11 mouse cellular contexts compared by ENCODE assay signal in genomic region chr2:173339211-173339610, GRCm38 (mm10).
DNase-seq lines count a peak whose midpoint lies in the region; ATAC-seq and TF ChIP-seq lines count a peak whose summit lies in the region.
"Had no signal": no experiment of that assay in that cellular context is flagged by ENCODE, and none has a peak within 500 bp of the region (broad histone marks: within the 10 kb centered on the region; RNA-seq: fewer than 3 reads in every experiment).

No protein-coding gene starts in this region.

- no peaks in the 10 kb centered on the region; the same call in 1 of the 2 replicates for H3K9me3 ChIP-seq in heart, embryonic 10.5 days
- peaks cover 1% of the 10 kb centered on the region for H3K9me3 ChIP-seq in ES-Bruce4 (replicated peaks; ENCODE audit: control insufficient read depth, insufficient read depth, low read length, poor library complexity, severe bottlenecking)
- H3K9me3 ChIP-seq in limb, embryonic 12.5 days, result peaks cover 5% of the 10 kb centered on the region; the same call in 1 of the 2 replicates

- no peak for ATAC-seq in limb, embryonic 12.5 days (ENCODE audit: insufficient number of reproducible peaks, insufficient read depth, low FRiP score, low TSS enrichment, low read depth)
- ATAC-seq: liver, postnatal 0 days had no signal

- TF ChIP-seq EP300 in heart, adult 2 months (IDR thresholded peaks at IDR 0.05; ENCODE audit: insufficient read depth, low read depth, low read length), result no peak
- no peak for TF ChIP-seq EP300 in ES-Bruce4 (IDR thresholded peaks at IDR 0.05; ENCODE audit: insufficient read depth, low read depth, low read length)

- no peak overlapping the region for H3K4me3 ChIP-seq in heart, adult 2 months
- H3K4me3 ChIP-seq in heart, embryonic 10.5 days, result no peak overlapping the region
- no peak overlapping the region for H3K4me3 ChIP-seq in liver, adult 2 months (ENCODE audit: insufficient read depth, low read depth, low read length)
- H3K4me3 ChIP-seq in ES-Bruce4 (ENCODE audit: low read depth, low read length), result no peak overlapping the region
- H3K4me3 ChIP-seq in limb, embryonic 12.5 days (replicated peaks), result no peak overlapping the region
- H3K4me3 ChIP-seq in layer of hippocampus, adult 2 months, result no peak overlapping the region
- H3K4me3 ChIP-seq: erythroblast, embryonic 14.5 days; myocyte had no signal

- peak; percentile 24; the same call in 1 of the 2 replicates for TF ChIP-seq CTCF in heart, adult 2 months (IDR thresholded peaks at IDR 0.05)
- TF ChIP-seq CTCF in liver, adult 2 months (IDR thresholded peaks at IDR 0.05; ENCODE audit: low read depth, low read length), result peak; percentile 23; the same call in 1 of the 2 replicates
- TF ChIP-seq CTCF in ES-Bruce4 (IDR thresholded peaks at IDR 0.05; ENCODE audit: low read depth, low read length), result peak; percentile 48
- no peak for TF ChIP-seq CTCF in layer of hippocampus, adult 2 months (conservative IDR thresholded peaks at IDR 0.05)

- no peak overlapping the region for H3K9ac ChIP-seq in heart, adult 2 months (ENCODE audit: low read depth, low read length)
- H3K9ac ChIP-seq in liver, adult 2 months (ENCODE audit: low read depth, low read length), result no peak overlapping the region
- no peak overlapping the region for H3K9ac ChIP-seq in ES-Bruce4 (ENCODE audit: low read depth, poor library complexity, severe bottlenecking)
- H3K9ac ChIP-seq in limb, embryonic 12.5 days (replicated peaks), result no peak overlapping the region
- H3K9ac ChIP-seq: liver, postnatal 0 days had no signal

- DNase-seq in heart, adult 2 months, result no peak
- DNase-seq in heart, embryonic 10.5 days (ENCODE audit: low spot score), result no peak
- DNase-seq in liver, adult 2 months (ENCODE audit: extremely low read depth, low read depth, low spot score), result no peak
- DNase-seq in liver, result no peak
- no peak for DNase-seq in layer of hippocampus, adult 2 months (ENCODE audit: low spot score in 2 of 2)
- DNase-seq in thymus, postnatal 10 days (ENCODE audit: low spot score in 2 of 2), result no peak
- DNase-seq: liver, postnatal 0 days had no signal

- 80% methylated on average over 3 of the region's 3 CpGs for WGBS in heart, adult 2 months
- 58% methylated on average over 3 of the region's 3 CpGs for WGBS in heart, embryonic 10.5 days
- WGBS in liver, adult 2 months, result 78% methylated on average over 3 of the region's 3 CpGs
- 43% methylated on average over 3 of the region's 3 CpGs for WGBS in limb, embryonic 12.5 days

- H3K27ac ChIP-seq in heart, adult 2 months, result peak overlapping the region; percentile 33
- no peak overlapping the region; the same call in 1 of the 2 replicates for H3K27ac ChIP-seq in heart, embryonic 10.5 days
- H3K27ac ChIP-seq in liver, adult 2 months (replicated peaks; ENCODE audit: insufficient read depth, low read depth, low read length), result no peak overlapping the region
- H3K27ac ChIP-seq in ES-Bruce4 (ENCODE audit: insufficient read depth, low read length), result no peak overlapping the region
- peak overlapping the region; percentile 42; the same call in 1 of the 2 replicates for H3K27ac ChIP-seq in limb, embryonic 12.5 days
- no peak overlapping the region for H3K27ac ChIP-seq in layer of hippocampus, adult 2 months

- intact Hi-C loops in heart, adult 2 months (cut with DNase I), result loop anchor here (5.0 kb wide), 1 partner anchor 107 kb away; no protein-coding TSS in a partner anchor

- TF ChIP-seq POLR2A in heart, adult 2 months (IDR thresholded peaks at IDR 0.05; ENCODE audit: insufficient read depth, low read depth, low read length), result no peak
- no peak for TF ChIP-seq POLR2A in liver, adult 2 months (IDR thresholded peaks at IDR 0.05; ENCODE audit: extremely low read depth, insufficient read depth, low read length)
- no peak for TF ChIP-seq POLR2A in ES-Bruce4 (IDR thresholded peaks at IDR 0.05; ENCODE audit: insufficient read depth, low read length)

- H3K79me2 ChIP-seq in heart, adult 2 months (replicated peaks; ENCODE audit: control insufficient read depth, insufficient read depth, low read length), result no peaks in the 10 kb centered on the region
- no peaks in the 10 kb centered on the region for H3K79me2 ChIP-seq in liver, adult 2 months (ENCODE audit: control insufficient read depth, insufficient read depth, low read length)

- H3K27me3 ChIP-seq in heart, adult 2 months (ENCODE audit: control insufficient read depth, insufficient read depth, low read length), result no peaks in the 10 kb centered on the region
- peaks cover 68% of the 10 kb centered on the region for H3K27me3 ChIP-seq in heart, embryonic 10.5 days (ENCODE audit: insufficient read depth, poor library complexity, severe bottlenecking)
- H3K27me3 ChIP-seq in liver, adult 2 months (ENCODE audit: control insufficient read depth, insufficient read depth, low read length), result no peaks in the 10 kb centered on the region
- H3K27me3 ChIP-seq in ES-Bruce4 (ENCODE audit: control insufficient read depth, insufficient read depth, low read length, poor library complexity, severe bottlenecking), result no peaks in the 10 kb centered on the region
- H3K27me3 ChIP-seq in limb, embryonic 12.5 days, result peaks cover 29% of the 10 kb centered on the region

- no peaks in the 10 kb centered on the region for H3K36me3 ChIP-seq in heart, adult 2 months (ENCODE audit: control insufficient read depth, insufficient read depth, low read length)
- H3K36me3 ChIP-seq in heart, embryonic 10.5 days, result no peaks in the 10 kb centered on the region
- no peaks in the 10 kb centered on the region for H3K36me3 ChIP-seq in liver, adult 2 months (ENCODE audit: control insufficient read depth, insufficient read depth, low read length)
- no peaks in the 10 kb centered on the region for H3K36me3 ChIP-seq in ES-Bruce4 (ENCODE audit: control insufficient read depth, insufficient read depth, low read length, poor library complexity, severe bottlenecking)
- H3K36me3 ChIP-seq in limb, embryonic 12.5 days, result no peaks in the 10 kb centered on the region

- H3K4me1 ChIP-seq in heart, adult 2 months (ENCODE audit: control insufficient read depth, insufficient read depth, low read length), result peaks cover 18% of the 10 kb centered on the region
- H3K4me1 ChIP-seq in heart, embryonic 10.5 days, result peaks cover 61% of the 10 kb centered on the region
- peaks cover 4% of the 10 kb centered on the region; the same call in 1 of the 2 replicates for H3K4me1 ChIP-seq in liver, adult 2 months (ENCODE audit: control insufficient read depth, insufficient read depth, low read length)
- peaks cover 2% of the 10 kb centered on the region for H3K4me1 ChIP-seq in ES-Bruce4 (ENCODE audit: control insufficient read depth, insufficient read depth, low read length)
- peaks cover 82% of the 10 kb centered on the region for H3K4me1 ChIP-seq in limb, embryonic 12.5 days (replicated peaks)

- no peak overlapping the region for H3K4me2 ChIP-seq in limb, embryonic 12.5 days

Comparison
In these comparisons a context has a peak if more than half of its experiments do, and no peak if none do; other contexts are left out.
1. H3K27ac ChIP-seq: peak in heart, adult 2 months (single experiment) and limb, embryonic 12.5 days (single experiment); none in heart, embryonic 10.5 days (single experiment), liver, adult 2 months (single experiment), ES-Bruce4 (single experiment) and layer of hippocampus, adult 2 months (single experiment).